Mouse (Mus musculus) olfactory bulb, adult 2 months (tissue): ENCODE data around the gene Tcl1b4.
"Not testable (repeated sequence)": the region's sequence is repeated elsewhere in the genome, so short reads cannot be mapped to it uniquely, and the experiment has no call there.

ENCODE experiments used
- CTCF ChIP-seq: fragments of 200-500 bp; IDR thresholded peaks from 2 replicates; pipeline ENCODE4 v1.5.1; 2012; ENCODE audit warnings: low read depth, mild to moderate bottlenecking, low read length, moderate library complexity; ENCODE audit not compliant: insufficient read depth
- POLR2A ChIP-seq: fragments of 200-500 bp; IDR thresholded peaks from 2 replicates; pipeline ENCODE4 v1.6.1; 2012; ENCODE audit warnings: mild to moderate bottlenecking, low read depth, low read length, moderate library complexity; ENCODE audit not compliant: insufficient read depth

- TF ChIP-seq CTCF, POLR2A: not testable (repeated sequence)
Measured at GRCm38 (mm10) chr12:105201657-105202056, at the start of gene Tcl1b4.
